Mouse (Mus musculus) cerebellum, adult 9-11 months (tissue): ENCODE results near the gene Gm13283.
A peak's percentile ranks its signal among the peaks of the same experiment; 100 is the strongest.

Experiments used
- DNase-seq: peaks from one replicate; pipeline ENCODE4 v3.0.0; 2022

Gm13283 gene

GRCm38 (mm10) chr4:88759610-88760268, at the start of gene Gm13283:
Gm13283 (plus strand) TSS chr4:88760119.
- DNase-seq = peak; percentile 81

- no peak for DNase-seq
These were observed 45.6 kb upstream of the Gm13283 start for GRCm38 (mm10) chr4:88714281-88714680.

GRCm38 (mm10) chr4:88715059-88715458, 44.9 kb upstream of the Gm13283 start:
- peak; percentile 8 for DNase-seq

GRCm38 (mm10) chr4:88718715-88719114, 41.2 kb upstream of the Gm13283 start:
- DNase-seq = no peak

- DNase-seq = peak; percentile 95
These were observed 37.9 kb upstream of the Gm13283 start, which contains the start of the genes Gm26566 and Klhl9 for GRCm38 (mm10) chr4:88721791-88722721. Gm26566 (plus strand) TSS chr4:88721805. Klhl9 (minus strand) TSS chr4:88722465.

- DNase-seq = peak; percentile 12
These were observed 36.3 kb upstream of the Gm13283 start for GRCm38 (mm10) chr4:88723497-88724090.

GRCm38 (mm10) chr4:88726727-88727126, 33.2 kb upstream of the Gm13283 start:
- DNase-seq = no peak

- DNase-seq = no peak
These were observed 32.6 kb upstream of the Gm13283 start for GRCm38 (mm10) chr4:88727324-88727723.

- peak; percentile 25 for DNase-seq
These were observed 21.4 kb upstream of the Gm13283 start for GRCm38 (mm10) chr4:88738480-88738879.

- DNase-seq = no peak
These were observed 20.9 kb upstream of the Gm13283 start for GRCm38 (mm10) chr4:88739036-88739435.

- DNase-seq = no peak
These were observed 18.5 kb upstream of the Gm13283 start for GRCm38 (mm10) chr4:88741426-88741825.

- DNase-seq = no peak
These were observed 17.0 kb upstream of the Gm13283 start for GRCm38 (mm10) chr4:88742771-88743371.

GRCm38 (mm10) chr4:88744207-88744606, 15.7 kb upstream of the Gm13283 start:
- no peak for DNase-seq

- DNase-seq = no peak
These were observed 10.0 kb upstream of the Gm13283 start for GRCm38 (mm10) chr4:88749926-88750325.

- peak; percentile 92 for DNase-seq
These were observed 5.0 kb upstream of the Gm13283 start, which contains the start of gene Gm13271 for GRCm38 (mm10) chr4:88754818-88755340. Gm13271 (plus strand) TSS chr4:88754868.

GRCm38 (mm10) chr4:88756581-88757513, 3.1 kb upstream of the Gm13283 start:
- DNase-seq = peak; percentile 46

GRCm38 (mm10) chr4:88757628-88758031, 2.3 kb upstream of the Gm13283 start:
- peak; percentile 96 for DNase-seq

- peak; percentile 55 for DNase-seq
These were observed 1.2 kb upstream of the Gm13283 start for GRCm38 (mm10) chr4:88758751-88759150.

GRCm38 (mm10) chr4:88760431-88760830, 512 bp downstream of the Gm13283 start:
- DNase-seq = peak; percentile 80

GRCm38 (mm10) chr4:88761776-88762175, 1.9 kb downstream of the Gm13283 start:
- peak; percentile 89 for DNase-seq

- peak; percentile 58 for DNase-seq
These were observed 2.4 kb downstream of the Gm13283 start for GRCm38 (mm10) chr4:88762341-88762740.
